Mouse (Mus musculus) limb, embryonic 14.5 days (tissue): ENCODE results near the gene Sfxn1. TPM values are rescaled to one million over a fixed set of nuclear protein-coding genes. Genes with fewer than 3 reads are reported as not detected.
A peak's percentile ranks its signal among the peaks of the same experiment; 100 is the strongest.

Experiments
- ATAC-seq: fragments of 200-750 bp; cut with Nextera tagmentation; 2 replicates; pipeline ENCODE4 v1.8.0; 2017; ENCODE audit warnings: low read depth, moderate number of reproducible peaks, moderate TSS enrichment; ENCODE audit not compliant: low FRiP score
- DNase-seq: peaks from one replicate; pipeline ENCODE4 v3.0.0-alpha.2; 2015; ENCODE audit warnings: low spot score
- H3K27ac ChIP-seq: fragments of 300-500 bp; sonication (generic); replicated peaks from 2 replicates; pipeline ENCODE4 v1.5.1; 2014; ENCODE audit warnings: low read depth, mild to moderate bottlenecking, low read length, moderate library complexity, mixed read lengths
- H3K27me3 ChIP-seq: fragments of 300-500 bp; sonication (generic); 2 replicates; pipeline ENCODE4 v1.6.1; 2014; ENCODE audit warnings: low read length, mixed read lengths; ENCODE audit not compliant: control insufficient read depth, insufficient read depth
- H3K36me3 ChIP-seq: fragments of 300-500 bp; sonication (generic); 2 replicates; pipeline ENCODE4 v1.6.1; 2014; ENCODE audit warnings: mild to moderate bottlenecking, low read length, moderate library complexity, mixed read lengths; ENCODE audit not compliant: control insufficient read depth, insufficient read depth
- H3K4me1 ChIP-seq: fragments of 300-500 bp; sonication (generic); 2 replicates; pipeline ENCODE4 v1.6.1; 2014; ENCODE audit warnings: antibody characterized with exemption, low read length, mixed read lengths; ENCODE audit not compliant: control insufficient read depth, insufficient read depth
- H3K4me2 ChIP-seq: fragments of 300-500 bp; sonication (generic); replicated peaks from 2 replicates; pipeline ENCODE4 v1.6.1; 2014; ENCODE audit warnings: low read depth, mild to moderate bottlenecking, low read length, moderate library complexity; ENCODE audit not compliant: severe bottlenecking
- H3K4me3 ChIP-seq: fragments of 300-500 bp; sonication (generic); replicated peaks from 2 replicates; pipeline ENCODE4 v1.5.1; 2014; ENCODE audit warnings: low read length
- H3K9ac ChIP-seq: fragments of 300-500 bp; sonication (generic); 2 replicates; pipeline ENCODE4 v1.6.1; 2014; ENCODE audit warnings: mild to moderate bottlenecking, low read depth, low read length, moderate library complexity; ENCODE audit not compliant: severe bottlenecking
- H3K9me3 ChIP-seq: fragments of 300-500 bp; sonication (generic); 2 replicates; pipeline ENCODE4 v1.6.1; 2016; ENCODE audit warnings: low read length; ENCODE audit not compliant: control insufficient read depth
- POLR2A ChIP-seq: fragments of 200-500 bp; IDR thresholded peaks from 2 replicates; pipeline ENCODE4 v1.8.0; 2012; ENCODE audit warnings: inconsistent platforms, mild to moderate bottlenecking, moderate library complexity, borderline replicate concordance; ENCODE audit not compliant: insufficient read depth, insufficient read length; ENCODE audit errors: extremely low read depth
- WGBS: fragments of 180-500 bp; shearing (Covaris S2); extraction: QIAGEN DNeasy Blood & Tissue Kit; methylation state at CpG from one replicate; pipeline ENCODE4 v1.1.7; 2014; 5-methylcytosine and 5-hydroxymethylcytosine counted together
- polyA plus RNA-seq, 2 experiments: library from polyadenylated mRNA; depleted of rRNA in 1 of 2; stranded (reverse) in 1 of 2; unstranded in 1 of 2; fragments of >200 nt; fragmentation: Nextera tagmentation in 1 of 2; extraction: Ambion mirVana in 1 of 2; gene quantifications; 2 replicates each; pipeline versions ENCODE4 v1.2.1 to v1.2.3; 2012 to 2014

Sfxn1 gene
- polyA plus RNA-seq, 2 experiments: 26.7 to 49.9 TPM

- no peak for TF ChIP-seq POLR2A
- DNase-seq: no peak
- Histone ChIP-seq H3K36me3 (no peaks in the 10 kb centered on the region), H3K27ac (no peak overlapping the region), H3K4me2 (peak overlapping the region; percentile 52), H3K9me3 (no peaks in the 10 kb centered on the region), H3K27me3 (no peaks in the 10 kb centered on the region), H3K4me1 (peaks cover 10% of the 10 kb centered on the region; the same call in 1 of the 2 replicates), H3K4me3 (peak overlapping the region; percentile 75), H3K9ac (peak overlapping the region; percentile 79; the same call in 1 of the 2 replicates)
- WGBS: 34% methylated on average over 10 of the region's 10 CpGs
- no peak for ATAC-seq
Observed at GRCm38 (mm10) chr13:54072526-54073057, 923 bp downstream of the Sfxn1 start.

- H3K9ac ChIP-seq: no peak overlapping the region
- H3K36me3 ChIP-seq: no peaks in the 10 kb centered on the region
- peak overlapping the region; percentile 52 for H3K4me2 ChIP-seq
- H3K9me3 ChIP-seq: no peaks in the 10 kb centered on the region
- ATAC-seq (no peak), DNase-seq (no peak)
- H3K27ac ChIP-seq: no peak overlapping the region
- peak overlapping the region; percentile 75; the same call in 1 of the 2 replicates for H3K4me3 ChIP-seq
- no peak for TF ChIP-seq POLR2A
- WGBS: 19% methylated on average over 1 of the region's 1 CpGs
- H3K4me1 ChIP-seq: peaks cover 10% of the 10 kb centered on the region; the same call in 1 of the 2 replicates
- no peaks in the 10 kb centered on the region for H3K27me3 ChIP-seq
Observed at GRCm38 (mm10) chr13:54073066-54073465, 1.4 kb downstream of the Sfxn1 start.

- Histone ChIP-seq H3K9me3 (no peaks in the 10 kb centered on the region), H3K9ac (no peak overlapping the region), H3K27me3 (no peaks in the 10 kb centered on the region), H3K36me3 (no peaks in the 10 kb centered on the region), H3K4me1 (peaks cover 10% of the 10 kb centered on the region; the same call in 1 of the 2 replicates), H3K27ac (no peak overlapping the region), H3K4me2 (peak overlapping the region; percentile 52; the same call in 1 of the 2 replicates), H3K4me3 (no peak overlapping the region)
- no peak for TF ChIP-seq POLR2A
- 54% methylated on average over 2 of the region's 2 CpGs for WGBS
- DNase-seq (no peak), ATAC-seq (no peak)
Observed at GRCm38 (mm10) chr13:54073491-54073890, 1.8 kb downstream of the Sfxn1 start.

- Histone ChIP-seq H3K36me3 (no peaks in the 10 kb centered on the region), H3K27ac (no peak overlapping the region), H3K27me3 (no peaks in the 10 kb centered on the region), H3K9ac (no peak overlapping the region), H3K4me1 (peaks cover 10% of the 10 kb centered on the region; the same call in 1 of the 2 replicates), H3K9me3 (no peaks in the 10 kb centered on the region), H3K4me2 (no peak overlapping the region), H3K4me3 (no peak overlapping the region)
- 90% methylated on average over 2 of the region's 2 CpGs for WGBS
- ATAC-seq (no peak), DNase-seq (no peak)
- no peak for TF ChIP-seq POLR2A
Observed at GRCm38 (mm10) chr13:54075416-54075815, 3.7 kb downstream of the Sfxn1 start.

GRCm38 (mm10) chr13:54076051-54076450, 4.4 kb downstream of the Sfxn1 start:
- TF ChIP-seq POLR2A: no peak
- H3K4me2 ChIP-seq: no peak overlapping the region
- no peak overlapping the region for H3K4me3 ChIP-seq
- no peaks in the 10 kb centered on the region for H3K36me3 ChIP-seq
- 93% methylated on average over 6 of the region's 6 CpGs for WGBS
- H3K9ac ChIP-seq: no peak overlapping the region
- no peaks in the 10 kb centered on the region for H3K27me3 ChIP-seq
- ATAC-seq (no peak), DNase-seq (no peak)
- H3K9me3 ChIP-seq: no peaks in the 10 kb centered on the region
- H3K27ac ChIP-seq: no peak overlapping the region
- H3K4me1 ChIP-seq: peaks cover 14% of the 10 kb centered on the region; the same call in 1 of the 2 replicates
